Mouse (Mus musculus): ENCODE results near the gene Tgm2. TPM values are rescaled to one million over a fixed set of nuclear protein-coding genes. Genes with fewer than 3 reads are reported as not detected.

Gene Tgm2
- total RNA-seq, 2 experiments from 2014 or later, result 7.1 to 8.3 TPM

DNA sequence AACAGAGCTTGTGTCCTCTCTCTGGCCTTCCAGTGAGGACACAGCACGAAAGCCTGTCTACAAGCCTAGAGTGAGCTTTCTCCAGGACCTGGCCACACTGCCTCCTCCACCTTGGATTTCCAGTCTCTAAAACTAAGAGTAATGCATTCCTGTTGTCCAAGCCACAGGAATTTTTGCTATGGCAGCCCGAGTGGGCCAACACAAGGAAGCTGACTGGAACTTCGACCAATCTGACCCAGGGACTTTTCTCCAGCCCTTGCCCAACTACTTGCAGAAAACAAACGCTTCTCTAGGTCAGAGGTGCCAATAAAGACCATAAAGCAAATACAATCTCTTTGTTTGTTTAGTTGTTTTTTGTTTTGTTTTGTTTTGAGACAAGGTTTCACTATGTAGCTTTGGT, 56.1 kb downstream of the Tgm2 start:
- DNase-seq (ENCODE audit: low spot score in 2 of 2), result no peak
- intact Hi-C loops (cut with DNase I), result no loop called here

GRCm38 (mm10) chr2:158084486-158084885, 61.8 kb downstream of the Tgm2 start:
- intact Hi-C loops (cut with DNase I), result no loop called here
- no peak for DNase-seq (ENCODE audit: low spot score in 2 of 2)

GRCm38 (mm10) chr2:158080622-158081241, 65.5 kb downstream of the Tgm2 start:
- intact Hi-C loops (cut with DNase I), result no loop called here
- DNase-seq (ENCODE audit: low spot score in 2 of 2), result no peak

- peak; percentile 31 to 57 for DNase-seq (ENCODE audit: low spot score in 2 of 2)
- intact Hi-C loops (cut with DNase I), result no loop called here
These were observed 66.3 kb downstream of the Tgm2 start for GRCm38 (mm10) chr2:158079843-158080395.

DNA sequence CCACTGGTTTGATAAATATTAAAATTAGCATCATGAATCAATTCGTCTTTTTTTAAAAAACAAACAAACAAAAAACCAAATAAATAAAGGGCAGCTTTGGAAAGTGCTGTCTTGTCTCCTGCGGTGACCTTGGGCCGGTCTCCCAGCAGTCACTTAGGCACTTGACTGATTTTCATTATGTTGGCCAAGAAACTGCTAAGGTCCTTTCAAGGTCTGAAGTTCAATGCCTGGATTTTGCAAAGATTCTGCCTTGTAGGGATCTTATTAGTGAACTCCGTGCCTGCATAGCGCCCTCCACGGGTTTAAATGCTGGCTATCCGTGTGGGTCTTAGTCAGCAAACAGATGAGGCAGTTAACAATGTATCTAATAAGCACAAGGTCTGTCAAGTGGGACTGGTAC, 67.3 kb downstream of the Tgm2 start:
- no peak for DNase-seq (ENCODE audit: low spot score in 2 of 2)
- intact Hi-C loops (cut with DNase I), result no loop called here

- intact Hi-C loops (cut with DNase I), result no loop called here
- DNase-seq (ENCODE audit: low spot score in 2 of 2), result no peak
These were observed 68.3 kb downstream of the Tgm2 start for GRCm38 (mm10) chr2:158077981-158078380.

DNA sequence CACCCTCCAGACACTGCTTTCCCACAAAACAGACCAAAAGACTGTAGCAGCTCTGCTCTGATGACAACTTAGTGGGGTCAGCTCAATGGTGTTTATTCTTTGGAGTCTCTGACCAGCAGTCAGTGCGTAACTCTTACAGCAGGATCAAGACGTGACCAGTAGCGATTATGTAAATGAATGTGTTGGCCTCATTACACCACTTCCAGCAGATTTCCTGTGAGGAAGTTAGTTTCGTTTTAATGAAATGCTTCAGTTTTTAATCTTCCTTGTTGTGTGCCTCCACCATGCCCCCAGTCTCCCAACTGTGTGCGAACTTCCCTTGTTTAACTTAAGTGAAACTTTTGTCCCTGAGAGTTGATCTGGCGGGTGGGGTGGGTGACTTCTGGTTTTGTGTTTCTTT, 69.5 kb downstream of the Tgm2 start:
- DNase-seq (ENCODE audit: low spot score in 2 of 2), result no peak
- intact Hi-C loops (cut with DNase I), result no loop called here

DNA sequence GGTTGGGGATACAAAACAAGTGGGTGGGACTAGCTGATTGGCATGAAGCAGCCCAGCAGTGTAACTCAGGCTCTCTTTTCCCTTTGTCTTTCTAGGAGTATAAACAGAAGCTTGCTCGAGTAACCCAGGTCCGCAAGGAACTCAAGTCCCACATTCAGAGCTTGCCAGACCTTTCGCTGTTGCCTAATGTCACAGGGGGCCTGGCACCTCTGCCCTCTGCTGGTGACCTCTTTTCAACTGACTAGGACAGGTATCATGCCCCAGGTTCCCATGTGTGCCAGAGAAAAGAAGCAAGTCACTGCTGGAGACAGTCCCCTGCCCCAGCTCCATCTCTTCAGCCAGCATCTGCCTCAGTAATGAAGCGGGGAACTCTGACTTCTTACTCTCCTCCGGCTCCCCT, 71.4 kb downstream of the Tgm2 start:
- no peak for DNase-seq (ENCODE audit: low spot score in 2 of 2)
- intact Hi-C loops (cut with DNase I), result no loop called here

DNA sequence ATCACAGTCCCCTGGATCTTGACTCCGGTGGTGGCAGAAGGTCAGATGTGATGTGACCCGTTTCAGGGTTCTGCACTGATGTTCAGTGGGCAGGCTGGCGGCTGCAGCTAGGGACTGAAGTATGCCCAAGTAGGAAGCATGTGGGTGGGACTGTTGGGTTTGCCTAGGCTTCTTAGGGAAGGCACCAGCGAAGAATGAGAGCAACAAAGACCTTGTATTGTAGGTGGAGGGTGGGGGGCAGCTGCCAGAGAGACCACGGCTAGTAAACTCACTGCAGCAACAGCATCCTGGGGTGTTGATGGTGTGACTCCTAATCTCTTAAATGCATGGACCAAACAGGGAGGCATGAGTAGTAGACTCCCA, 74.6 kb downstream of the Tgm2 start:
- no peak for DNase-seq (ENCODE audit: low spot score in 2 of 2)
- intact Hi-C loops (cut with DNase I), result no loop called here

DNA sequence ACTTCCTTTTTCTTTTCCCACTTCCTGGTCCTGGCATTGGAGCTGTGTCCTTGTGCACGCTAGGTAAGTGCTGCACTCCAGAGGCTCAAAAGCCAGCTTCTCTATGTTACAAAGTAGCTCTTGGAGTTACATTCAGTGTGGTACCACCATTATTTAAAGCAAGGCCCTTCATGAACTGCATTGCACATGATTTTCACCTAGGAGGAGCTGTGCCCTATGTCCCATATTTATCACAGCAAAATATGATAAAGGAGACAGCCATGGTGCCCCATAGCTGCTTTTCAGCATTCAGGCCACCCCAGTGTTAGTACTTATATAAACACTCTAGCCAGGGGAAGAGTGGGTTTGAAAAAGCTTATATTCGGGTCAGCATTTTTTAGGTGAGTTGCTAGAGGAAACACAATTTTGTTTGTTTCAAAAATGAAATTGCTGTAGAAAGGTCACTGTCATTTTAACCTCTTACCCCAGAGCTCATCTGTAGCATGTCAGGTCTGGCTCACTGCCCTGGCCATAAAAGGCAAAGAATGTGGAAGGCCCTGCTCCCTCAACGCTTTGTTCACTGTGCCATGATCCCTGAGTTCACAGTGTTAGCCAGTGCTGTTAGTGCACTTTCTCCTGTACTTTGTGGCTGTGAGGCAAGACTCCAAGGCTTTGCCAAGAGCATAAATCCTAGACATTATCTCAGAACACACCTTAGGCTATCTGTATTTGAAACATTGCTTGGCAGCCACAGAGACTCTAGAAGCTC, 75.2 kb downstream of the Tgm2 start:
- no peak for DNase-seq (ENCODE audit: low spot score in 2 of 2)
- intact Hi-C loops (cut with DNase I), result no loop called here

DNA sequence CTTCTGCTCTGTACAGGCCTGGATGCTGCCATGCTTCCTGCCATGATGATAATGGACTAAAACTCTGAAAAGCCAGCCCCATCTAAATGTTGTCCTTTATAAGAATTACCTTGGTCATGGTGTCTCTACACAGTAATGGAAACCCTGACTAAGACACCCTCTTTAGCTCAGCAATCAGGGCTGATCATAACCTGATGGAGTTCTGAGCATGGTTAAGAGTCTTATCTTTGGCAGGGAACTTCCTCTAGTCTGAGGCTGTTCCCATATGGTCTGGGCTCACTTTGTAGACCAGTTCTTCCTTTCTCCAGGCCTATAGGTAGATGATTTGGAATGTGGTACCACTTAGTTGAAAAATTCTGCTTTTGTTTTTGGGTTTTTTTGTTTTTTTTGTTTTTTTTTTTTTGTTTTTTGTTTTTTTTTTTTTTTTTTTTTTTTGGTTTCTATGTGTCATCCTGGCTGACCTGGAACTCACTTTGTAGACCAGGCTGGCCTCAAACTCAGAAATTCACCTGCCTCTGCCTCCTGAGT, 77.7 kb downstream of the Tgm2 start:
- DNase-seq (ENCODE audit: low spot score in 2 of 2), result no peak
- intact Hi-C loops (cut with DNase I), result loop anchor here (10.0 kb wide), 1 partner anchor 276 kb away; no protein-coding TSS in a partner anchor

GRCm38 (mm10) chr2:158067260-158067824, 78.9 kb downstream of the Tgm2 start:
- intact Hi-C loops (cut with DNase I), result loop anchor here (10.0 kb wide), 1 partner anchor 277 kb away; no protein-coding TSS in a partner anchor
- no peak for DNase-seq (ENCODE audit: low spot score in 2 of 2)

DNA sequence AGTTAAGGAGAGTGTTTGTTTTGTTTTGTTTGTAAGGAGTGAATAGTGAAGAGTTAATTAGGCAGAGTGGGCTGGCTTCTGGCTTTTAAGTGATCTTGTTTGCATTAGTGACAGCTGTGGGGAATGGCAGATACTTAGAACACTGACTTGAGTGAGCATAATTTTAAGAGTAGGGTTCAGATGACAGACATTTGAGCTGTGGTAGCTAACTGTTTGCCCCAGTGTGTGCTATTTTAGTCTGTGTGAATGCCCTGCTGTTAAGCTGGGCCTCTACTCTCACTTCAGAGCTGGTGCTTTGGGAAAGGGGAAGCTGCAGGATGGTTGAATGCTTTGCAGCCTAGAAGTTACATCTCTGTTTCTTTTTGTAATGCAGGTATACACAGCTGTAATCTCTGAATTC, 79.8 kb downstream of the Tgm2 start:
- DNase-seq (ENCODE audit: low spot score in 2 of 2), result no peak
- intact Hi-C loops (cut with DNase I), result loop anchor here (10.0 kb wide), 1 partner anchor 278 kb away; no protein-coding TSS in a partner anchor

Other genes starting within 250 kb of the Tgm2 start
- gene Vstm2l, start 231.8 kb downstream of the Tgm2 start, total RNA-seq (2021), result 100 to 1,000 TPM; 259 to 272 TPM
- 10 to 100 TPM; 16.9 to 19.8 TPM for gene Tti1, start 118.0 kb downstream of the Tgm2 start, total RNA-seq (2021)
- 10 to 100 TPM; 27.7 to 36.4 TPM for gene Rprd1b, start 117.9 kb downstream of the Tgm2 start, total RNA-seq (2021)
- 1 to 10 TPM; 3.8 to 4.8 TPM for gene D630003M21Rik, start 82.8 kb upstream of the Tgm2 start, total RNA-seq (2021)
- gene Bpi, start 111.7 kb upstream of the Tgm2 start, total RNA-seq (2021), result not detected
- gene Lbp, start 160.1 kb upstream of the Tgm2 start, total RNA-seq (2021), result 1 to 10 TPM; 3.4 to 4.5 TPM
- 100 to 1,000 TPM; 568 to 604 TPM for gene Snhg11, start 229.2 kb upstream of the Tgm2 start, total RNA-seq (2021)